Mouse (Mus musculus): ENCODE measurements at regions not wholly inside any gene's neighbourhood (a gene's known extent, or its start where the extent isn't known, plus 50 kb on each side); places are given as distances from the start of the nearest gene placed in this dataset.

DNA sequence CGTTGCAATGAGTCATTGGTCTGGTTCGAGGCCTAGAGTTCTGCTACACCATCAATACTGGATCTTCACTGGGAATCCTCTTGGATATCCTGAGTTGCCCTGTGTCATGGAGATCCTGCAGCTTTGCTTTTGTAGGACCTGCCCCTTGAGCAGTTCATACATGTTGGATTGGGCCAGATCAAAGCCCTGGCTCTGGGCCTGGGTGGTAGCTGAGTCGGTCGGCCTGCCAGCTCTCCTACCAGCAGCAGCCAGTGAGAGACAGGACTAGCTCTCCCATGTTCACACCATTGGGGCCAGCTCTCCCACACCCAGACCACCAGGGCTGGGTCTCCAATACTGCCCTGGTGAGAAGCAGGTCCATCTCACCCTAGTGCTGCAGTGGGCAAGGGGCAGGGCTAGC, 139.4 kb downstream of the Wscd1 start:
- no peak for DNase-seq (ENCODE audit: low spot score in 2 of 2)

DNA sequence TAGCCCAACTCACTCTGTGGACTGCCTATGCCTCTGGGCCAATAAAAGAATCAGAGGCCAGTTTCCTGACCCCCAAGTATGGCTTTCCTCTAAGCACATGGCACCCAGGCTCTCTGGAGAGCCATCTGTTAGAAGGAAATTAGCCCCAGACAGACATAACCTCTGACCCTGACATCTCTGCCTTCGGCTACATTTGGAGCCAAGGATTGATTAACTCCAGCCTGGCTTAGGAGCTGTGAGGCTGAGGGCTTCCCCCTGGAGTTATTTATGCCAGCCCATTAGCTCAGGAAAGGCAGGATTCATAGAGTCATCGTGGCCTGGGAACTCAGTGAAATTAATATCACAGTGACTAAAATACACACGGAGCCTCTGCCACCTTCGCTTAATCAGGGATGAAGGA, 137.5 kb downstream of the Wscd1 start:
- DNase-seq (ENCODE audit: low spot score in 2 of 2), result no peak

DNA sequence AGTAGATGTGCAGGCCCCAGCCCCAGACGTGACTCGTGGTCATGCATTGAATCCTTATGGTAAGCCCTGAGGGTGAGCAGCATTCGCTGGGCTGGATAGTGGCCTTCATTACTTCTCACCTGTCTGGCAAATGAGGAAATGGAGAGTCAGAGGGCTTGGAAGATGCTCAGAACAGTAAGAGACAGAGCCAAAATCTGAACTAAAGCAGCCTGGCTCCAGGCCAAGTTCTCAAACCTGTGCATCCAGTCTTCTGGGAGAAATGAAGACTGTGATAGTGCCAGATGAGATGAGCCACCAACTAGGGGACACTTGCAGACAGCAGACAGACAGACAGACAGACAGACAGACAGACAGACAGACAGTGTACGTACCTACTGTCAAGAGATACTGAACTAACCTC, 137.1 kb downstream of the Wscd1 start:
- DNase-seq (ENCODE audit: low spot score in 2 of 2), result no peak

DNA sequence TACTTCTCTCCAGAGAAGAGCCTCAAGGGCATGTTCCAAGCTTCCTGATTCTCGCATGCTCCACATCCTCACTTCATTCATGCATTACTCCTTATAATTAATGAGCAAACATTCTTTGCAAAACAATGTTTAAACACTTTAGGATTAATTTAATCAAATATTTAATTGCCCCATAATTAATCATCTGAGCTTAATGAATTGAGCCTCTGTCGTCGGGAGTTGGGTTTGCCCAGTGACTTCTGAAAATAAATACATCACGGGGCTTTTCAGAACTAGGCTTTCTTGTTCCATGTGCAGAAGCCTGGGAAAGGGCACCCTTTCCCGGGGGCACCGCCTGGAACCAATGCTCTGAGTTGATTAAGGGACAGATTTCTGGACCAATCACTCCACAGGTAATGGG, 135.1 kb downstream of the Wscd1 start:
- no peak for DNase-seq (ENCODE audit: low spot score in 2 of 2)

DNA sequence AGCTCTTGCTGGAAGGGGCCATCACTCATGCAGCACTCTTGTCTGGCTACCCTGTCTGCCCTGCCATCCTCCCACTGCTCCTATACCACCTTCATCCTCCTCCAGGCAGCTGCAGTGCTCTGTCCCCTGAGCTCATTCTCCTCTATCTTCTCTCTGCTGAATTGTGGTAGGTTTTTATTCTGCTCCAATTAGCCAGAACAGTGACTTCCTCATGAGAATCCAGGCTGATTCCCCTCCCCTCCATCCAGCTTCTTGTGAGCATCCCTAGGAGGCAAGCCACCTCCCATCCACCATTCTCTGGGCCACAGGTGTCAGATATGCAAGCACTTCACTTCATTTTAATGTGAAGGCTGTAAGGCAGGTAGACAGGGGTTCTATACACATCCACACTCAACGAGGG, 132.1 kb downstream of the Wscd1 start:
- DNase-seq (ENCODE audit: low spot score in 2 of 2), result no peak

DNA sequence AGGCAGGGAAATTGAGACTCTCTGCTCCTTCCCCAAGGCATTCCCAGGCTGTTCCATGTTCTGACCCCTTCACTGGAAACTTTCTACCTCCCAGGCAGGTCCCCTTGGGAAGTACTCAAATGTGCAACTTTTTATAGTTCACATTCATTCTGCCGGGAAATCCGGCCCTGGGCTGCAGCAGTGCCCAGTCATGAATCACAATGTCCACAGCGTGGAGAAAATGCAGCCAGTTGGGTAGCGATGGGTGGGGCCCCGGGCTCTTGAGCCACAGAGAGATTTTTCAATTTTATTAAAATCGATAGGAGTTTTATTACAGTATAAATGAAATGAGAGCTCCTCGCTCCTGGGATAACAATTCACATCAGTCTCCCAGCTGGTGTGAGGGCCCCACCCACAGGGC, 121.6 kb downstream of the Wscd1 start:
- DNase-seq (ENCODE audit: low spot score in 2 of 2), result no peak

DNA sequence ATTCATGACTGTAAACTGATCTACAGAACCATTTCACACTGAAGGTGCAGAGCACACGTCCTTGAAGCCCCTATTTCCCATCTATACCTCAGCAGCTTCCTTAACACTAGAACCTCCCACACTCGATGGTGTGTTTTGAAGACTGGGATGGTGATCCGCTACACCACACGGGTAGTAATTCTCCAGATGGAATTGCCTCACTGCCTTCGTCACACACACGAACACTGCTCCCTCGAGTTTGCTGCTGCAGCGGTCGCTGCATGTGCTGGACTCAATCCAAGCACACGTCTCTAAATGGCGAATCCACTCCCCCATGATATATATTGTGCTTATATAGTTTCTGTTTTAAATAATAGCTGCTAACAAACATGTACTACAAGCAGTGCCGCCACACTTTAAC, 117.0 kb downstream of the Wscd1 start:
- DNase-seq (ENCODE audit: low spot score in 2 of 2), result no peak

DNA sequence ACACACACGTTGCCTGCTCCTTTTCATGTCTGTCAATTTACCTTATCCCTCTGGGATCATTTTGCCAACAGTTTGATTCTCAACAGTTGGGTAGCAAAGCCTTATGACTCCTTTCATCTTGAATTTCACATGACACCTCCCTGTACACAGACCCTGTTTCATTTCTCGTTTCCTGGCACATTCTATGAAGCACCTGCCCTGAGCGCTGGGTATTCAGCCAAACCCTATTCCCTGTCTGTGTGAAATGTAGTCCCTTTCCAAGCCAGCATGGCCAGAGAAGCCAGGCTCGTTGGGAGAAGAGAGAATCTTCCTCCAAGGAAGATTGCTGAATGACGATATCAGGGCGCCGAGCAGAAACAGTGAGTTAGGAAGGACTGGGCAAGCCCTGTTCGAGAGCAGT, 108.2 kb downstream of the Wscd1 start:
- DNase-seq (ENCODE audit: low spot score in 2 of 2), result no peak

DNA sequence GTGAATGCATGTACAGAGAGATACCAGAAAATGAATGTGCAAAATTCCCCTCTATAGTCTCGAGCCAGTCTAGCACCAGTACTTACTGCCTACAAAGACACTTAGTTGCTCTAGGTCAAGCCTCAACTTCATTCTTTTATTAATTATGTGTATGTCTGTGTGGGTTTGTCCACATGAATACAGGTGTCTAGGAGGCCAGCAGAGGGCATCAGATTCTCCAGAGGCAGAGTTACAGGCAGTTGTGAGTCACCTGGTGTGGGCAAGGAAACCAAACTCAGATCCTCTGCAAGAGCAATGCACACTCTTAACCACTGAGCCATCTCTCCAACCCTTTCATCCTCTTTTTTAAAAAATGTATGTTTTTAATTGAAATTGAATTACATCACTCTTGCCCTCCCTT, 105.8 kb downstream of the Wscd1 start:
- DNase-seq (ENCODE audit: low spot score in 2 of 2), result no peak

DNA sequence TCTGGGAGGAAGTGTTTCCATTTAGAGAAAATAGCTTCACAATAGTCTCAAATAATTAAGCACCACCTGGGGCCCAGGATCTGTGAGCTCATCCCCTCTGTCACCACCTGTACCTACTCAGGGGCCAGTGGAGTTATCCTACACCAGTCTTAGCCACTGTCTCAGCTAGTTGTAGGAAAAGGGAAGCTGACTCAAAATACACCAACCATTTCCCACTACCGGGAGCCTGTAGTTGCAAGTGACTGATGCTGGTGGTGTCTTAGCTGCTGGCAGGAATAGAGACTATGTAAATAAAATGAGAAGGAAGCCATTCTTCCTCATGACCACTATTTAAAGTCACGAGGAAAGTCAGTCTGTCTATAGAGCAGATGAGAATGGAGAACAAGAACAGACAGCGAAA, 105.3 kb downstream of the Wscd1 start:
- DNase-seq (ENCODE audit: low spot score in 2 of 2), result no peak

DNA sequence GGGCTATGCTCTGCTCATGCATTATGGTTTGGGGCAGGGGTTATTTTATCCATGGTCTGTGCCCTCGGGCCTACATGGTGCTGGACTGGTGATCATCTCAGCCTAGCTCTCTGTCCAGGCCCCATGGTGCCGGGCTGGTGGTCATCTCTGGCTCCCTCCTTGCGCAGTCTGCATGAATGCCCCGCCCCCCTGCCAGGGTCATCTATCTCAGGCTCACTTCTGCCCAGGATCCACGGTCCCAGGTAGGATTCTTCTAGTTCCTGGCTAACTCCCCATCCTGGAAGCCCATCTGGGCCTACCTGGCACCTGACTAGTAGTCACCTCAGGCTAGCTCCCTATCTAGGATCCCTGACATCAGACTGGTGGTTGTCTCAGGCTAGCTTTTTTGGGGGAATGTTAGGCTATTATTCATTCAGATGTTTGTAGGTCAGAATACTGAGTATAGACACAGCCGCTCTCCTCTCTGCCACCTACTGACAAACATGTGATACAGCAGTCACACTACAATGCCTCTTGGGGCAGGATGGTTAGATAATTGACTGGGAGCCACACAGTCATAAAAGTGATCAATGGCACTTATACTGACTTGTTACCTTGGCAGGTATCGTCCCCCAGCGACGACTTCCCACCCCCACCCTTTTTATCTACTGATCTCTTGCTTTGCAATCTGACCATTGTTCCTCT, 98.1 kb downstream of the Wscd1 start:
- DNase-seq (ENCODE audit: low spot score in 2 of 2), result no peak

DNA sequence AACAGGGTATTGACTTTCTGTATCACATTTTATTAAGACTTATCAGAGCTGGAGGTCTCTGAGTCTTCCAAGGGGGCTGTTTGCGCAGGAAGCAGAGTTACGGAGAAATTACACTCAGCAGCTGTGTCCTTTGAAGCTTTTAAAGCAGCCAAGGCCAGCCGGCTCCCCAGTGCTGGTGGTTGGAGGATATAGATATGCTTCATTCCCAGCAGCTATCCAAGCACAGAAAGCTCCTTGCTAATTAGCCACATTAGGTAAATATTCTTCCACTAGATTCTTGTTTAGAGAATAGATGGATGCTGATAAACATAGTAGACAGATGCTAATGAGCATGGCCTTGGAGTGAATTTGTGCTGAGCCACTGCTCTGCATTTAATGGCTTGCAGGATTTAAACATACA, 96.8 kb downstream of the Wscd1 start:
- no peak for DNase-seq (ENCODE audit: low spot score in 2 of 2)

DNA sequence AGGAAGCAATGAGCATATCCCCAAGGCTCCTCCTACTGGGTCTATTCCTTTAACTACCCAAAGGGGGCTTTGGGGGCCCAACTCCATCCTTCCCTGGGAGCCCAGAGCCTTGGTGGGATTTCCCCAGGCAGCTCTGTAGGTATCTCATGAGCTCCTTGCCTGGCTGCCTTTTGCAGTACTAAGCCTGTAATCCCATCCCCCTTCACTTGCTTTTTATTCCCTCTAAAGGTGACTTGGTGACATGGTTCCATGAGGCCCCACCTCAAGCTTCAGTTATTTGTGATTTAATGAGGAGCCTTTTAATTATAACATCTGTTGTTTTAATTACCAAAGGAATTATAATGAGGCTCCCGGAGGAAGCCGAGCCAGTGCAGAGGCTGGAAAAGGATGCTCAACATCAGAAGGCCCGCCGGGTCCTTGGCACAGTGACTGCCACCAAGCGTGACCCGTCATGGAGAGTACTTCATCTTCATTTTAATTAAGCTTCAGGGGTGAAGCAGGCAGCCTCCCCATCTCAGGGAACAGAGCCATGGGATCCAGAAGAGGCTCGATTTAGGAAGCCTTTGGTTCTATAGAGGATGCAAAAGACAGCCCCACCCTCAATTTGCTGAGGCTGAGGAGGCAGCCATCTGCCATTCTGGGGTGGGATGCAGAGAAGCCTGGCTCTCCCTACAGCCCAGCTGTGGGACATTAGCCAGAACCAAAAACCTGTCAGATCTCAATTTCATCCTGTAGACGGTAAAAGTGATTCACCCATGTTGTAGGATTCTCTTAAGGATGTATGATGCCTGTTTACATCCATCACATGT, 91.1 kb downstream of the Wscd1 start:
- DNase-seq (ENCODE audit: low spot score in 2 of 2), result no peak
